Mouse (Mus musculus): Measurements from ENCODE around the gene H2-DMb2. TPM values are rescaled to one million over a fixed set of nuclear protein-coding genes. Genes with fewer than 3 reads are reported as not detected.
A peak's percentile ranks its signal among the peaks of the same experiment; 100 is the strongest.

Gene H2-DMb2
- polyA plus RNA-seq, 1 experiment from 2014 or later, result 0.15 TPM

GRCm38 (mm10) chr17:34174075-34174474 is 31.0 kb downstream of the H2-DMb2 start:
- Histone ChIP-seq H3K36me3 (ENCODE audit: control insufficient read depth, insufficient read depth, low read length) (no peaks in the 10 kb centered on the region), H3K9ac (ENCODE audit: low read length) (no peak overlapping the region), H3K4me1 (replicated peaks; ENCODE audit: control insufficient read depth, insufficient read depth, low read length) (no peaks in the 10 kb centered on the region), H3K4me2 (ENCODE audit: low read length) (no peak overlapping the region), H3K9me3 (ENCODE audit: control insufficient read depth, low read length) (peaks cover 7% of the 10 kb centered on the region), H3K27ac (ENCODE audit: low read depth) (no peak overlapping the region), H3K27me3 (replicated peaks; ENCODE audit: control insufficient read depth, insufficient read depth, low read length) (0 out of 2 replicates have a peak, but pooled peaks cover 7% of the 10 kb centered on the region), H3K4me3 (ENCODE audit: low read depth, low read length) (no peak overlapping the region)
- ATAC-seq (replicated peaks; ENCODE audit: low FRiP score, low TSS enrichment, low read depth), result no peak
- 74% methylated on average over 1 of the region's 1 CpGs for WGBS
- DNase-seq (ENCODE audit: low spot score), result no peak

- Histone ChIP-seq H3K4me1 (replicated peaks; ENCODE audit: control insufficient read depth, insufficient read depth, low read length) (no peaks in the 10 kb centered on the region), H3K27ac (ENCODE audit: low read depth) (no peak overlapping the region), H3K4me3 (ENCODE audit: low read depth, low read length) (no peak overlapping the region), H3K9me3 (ENCODE audit: control insufficient read depth, low read length) (peaks cover 7% of the 10 kb centered on the region), H3K9ac (ENCODE audit: low read length) (no peak overlapping the region), H3K4me2 (ENCODE audit: low read length) (no peak overlapping the region), H3K27me3 (replicated peaks; ENCODE audit: control insufficient read depth, insufficient read depth, low read length) (no peaks in the 10 kb centered on the region), H3K36me3 (ENCODE audit: control insufficient read depth, insufficient read depth, low read length) (no peaks in the 10 kb centered on the region)
- WGBS, result 67% methylated on average over 4 of the region's 4 CpGs
- no peak for ATAC-seq (replicated peaks; ENCODE audit: low FRiP score, low TSS enrichment, low read depth)
- no peak for DNase-seq (ENCODE audit: low spot score)
Measured at GRCm38 (mm10) chr17:34177179-34177578, 34.1 kb downstream of the H2-DMb2 start.

- Histone ChIP-seq H3K4me2 (ENCODE audit: low read length) (no peak overlapping the region), H3K9me3 (ENCODE audit: control insufficient read depth, low read length) (peaks cover 7% of the 10 kb centered on the region), H3K4me1 (replicated peaks; ENCODE audit: control insufficient read depth, insufficient read depth, low read length) (no peaks in the 10 kb centered on the region), H3K27ac (ENCODE audit: low read depth) (no peak overlapping the region), H3K27me3 (replicated peaks; ENCODE audit: control insufficient read depth, insufficient read depth, low read length) (peaks cover 5% of the 10 kb centered on the region; the same call in 1 of the 2 replicates), H3K36me3 (ENCODE audit: control insufficient read depth, insufficient read depth, low read length) (no peaks in the 10 kb centered on the region), H3K4me3 (ENCODE audit: low read depth, low read length) (no peak overlapping the region), H3K9ac (ENCODE audit: low read length) (no peak overlapping the region)
- ATAC-seq (replicated peaks; ENCODE audit: low FRiP score, low TSS enrichment, low read depth), result no peak
- DNase-seq (ENCODE audit: low spot score), result no peak
- 61% methylated on average over 6 of the region's 6 CpGs for WGBS
Measured at GRCm38 (mm10) chr17:34179019-34179418, 35.9 kb downstream of the H2-DMb2 start.

GRCm38 (mm10) chr17:34179913-34180859 is 37.1 kb downstream of the H2-DMb2 start:
- Histone ChIP-seq H3K4me3 (ENCODE audit: low read depth, low read length) (no peak overlapping the region), H3K27me3 (replicated peaks; ENCODE audit: control insufficient read depth, insufficient read depth, low read length) (peaks cover 6% of the 10 kb centered on the region; the same call in 1 of the 2 replicates), H3K27ac (ENCODE audit: low read depth) (no peak overlapping the region), H3K9me3 (ENCODE audit: control insufficient read depth, low read length) (peaks cover 7% of the 10 kb centered on the region), H3K4me2 (ENCODE audit: low read length) (no peak overlapping the region), H3K36me3 (ENCODE audit: control insufficient read depth, insufficient read depth, low read length) (no peaks in the 10 kb centered on the region), H3K9ac (ENCODE audit: low read length) (no peak overlapping the region), H3K4me1 (replicated peaks; ENCODE audit: control insufficient read depth, insufficient read depth, low read length) (no peaks in the 10 kb centered on the region)
- DNase-seq (ENCODE audit: low spot score) (no peak), ATAC-seq (replicated peaks; ENCODE audit: low FRiP score, low TSS enrichment, low read depth) (no peak)
- WGBS, result 71% methylated on average over 13 of the region's 13 CpGs

- Histone ChIP-seq H3K27me3 (replicated peaks; ENCODE audit: control insufficient read depth, insufficient read depth, low read length) (peaks cover 22% of the 10 kb centered on the region), H3K4me3 (ENCODE audit: low read depth, low read length) (no peak overlapping the region), H3K4me1 (replicated peaks; ENCODE audit: control insufficient read depth, insufficient read depth, low read length) (peaks cover 6% of the 10 kb centered on the region), H3K9ac (ENCODE audit: low read length) (no peak overlapping the region), H3K36me3 (ENCODE audit: control insufficient read depth, insufficient read depth, low read length) (no peaks in the 10 kb centered on the region), H3K27ac (ENCODE audit: low read depth) (no peak overlapping the region), H3K9me3 (ENCODE audit: control insufficient read depth, low read length) (no peaks in the 10 kb centered on the region), H3K4me2 (ENCODE audit: low read length) (no peak overlapping the region)
- ATAC-seq (replicated peaks; ENCODE audit: low FRiP score, low TSS enrichment, low read depth), result no peak
- no peak for DNase-seq (ENCODE audit: low spot score)
- 69% methylated on average over 15 of the region's 15 CpGs for WGBS
Measured at GRCm38 (mm10) chr17:34183564-34184219, 40.6 kb downstream of the H2-DMb2 start.

GRCm38 (mm10) chr17:34185526-34185925 is 42.4 kb downstream of the H2-DMb2 start:
- no peaks in the 10 kb centered on the region for H3K36me3 ChIP-seq (ENCODE audit: control insufficient read depth, insufficient read depth, low read length)
- no peak overlapping the region for H3K27ac ChIP-seq (ENCODE audit: low read depth)
- H3K27me3 ChIP-seq (replicated peaks; ENCODE audit: control insufficient read depth, insufficient read depth, low read length), result peaks cover 33% of the 10 kb centered on the region
- H3K4me2 ChIP-seq (ENCODE audit: low read length), result no peak overlapping the region
- peaks cover 6% of the 10 kb centered on the region for H3K4me1 ChIP-seq (replicated peaks; ENCODE audit: control insufficient read depth, insufficient read depth, low read length)
- no peak overlapping the region for H3K9ac ChIP-seq (ENCODE audit: low read length)
- H3K4me3 ChIP-seq (ENCODE audit: low read depth, low read length), result no peak overlapping the region
- DNase-seq (ENCODE audit: low spot score) (no peak), ATAC-seq (replicated peaks; ENCODE audit: low FRiP score, low TSS enrichment, low read depth) (no peak)
- WGBS, result 88% methylated on average over 9 of the region's 9 CpGs
- H3K9me3 ChIP-seq (ENCODE audit: control insufficient read depth, low read length), result no peaks in the 10 kb centered on the region

- Histone ChIP-seq H3K4me3 (ENCODE audit: low read depth, low read length) (peak overlapping the region; percentile 49), H3K27ac (ENCODE audit: low read depth) (no peak overlapping the region), H3K9ac (ENCODE audit: low read length) (peak overlapping the region; percentile 39), H3K36me3 (ENCODE audit: control insufficient read depth, insufficient read depth, low read length) (no peaks in the 10 kb centered on the region), H3K9me3 (ENCODE audit: control insufficient read depth, low read length) (no peaks in the 10 kb centered on the region), H3K4me2 (ENCODE audit: low read length) (peak overlapping the region; percentile 91), H3K4me1 (replicated peaks; ENCODE audit: control insufficient read depth, insufficient read depth, low read length) (peaks cover 6% of the 10 kb centered on the region), H3K27me3 (replicated peaks; ENCODE audit: control insufficient read depth, insufficient read depth, low read length) (peaks cover 45% of the 10 kb centered on the region)
- DNase-seq (ENCODE audit: low spot score) (no peak), ATAC-seq (replicated peaks; ENCODE audit: low FRiP score, low TSS enrichment, low read depth) (no peak)
- 4% methylated on average over 14 of the region's 14 CpGs for WGBS
Measured at GRCm38 (mm10) chr17:34186885-34187260, 43.8 kb downstream of the H2-DMb2 start.

- DNase-seq (ENCODE audit: low spot score) (peak; percentile 100), ATAC-seq (replicated peaks; ENCODE audit: low FRiP score, low TSS enrichment, low read depth) (peak; percentile 97)
- Histone ChIP-seq H3K4me2 (ENCODE audit: low read length) (peak within 1 kb of the TSS; percentile 91), H3K4me3 (ENCODE audit: low read depth, low read length) (peak within 1 kb of the TSS; percentile 49), H3K9ac (ENCODE audit: low read length) (peak within 1 kb of the TSS; percentile 48), H3K36me3 (ENCODE audit: control insufficient read depth, insufficient read depth, low read length) (no peaks in the 10 kb centered on the region), H3K9me3 (ENCODE audit: control insufficient read depth, low read length) (no peaks in the 10 kb centered on the region), H3K4me1 (replicated peaks; ENCODE audit: control insufficient read depth, insufficient read depth, low read length) (peaks cover 6% of the 10 kb centered on the region), H3K27me3 (replicated peaks; ENCODE audit: control insufficient read depth, insufficient read depth, low read length) (peaks cover 50% of the 10 kb centered on the region), H3K27ac (ENCODE audit: low read depth) (peak within 1 kb of the TSS; percentile 62)
- WGBS, result under 1% methylated on average over 46 of the region's 46 CpGs
Measured at GRCm38 (mm10) chr17:34187261-34187916, 44.3 kb downstream of the H2-DMb2 start, which contains the start of the genes Tap1 and Psmb9. Gene Tap1 (plus strand): TSS chr17:34187553. Gene Psmb9 (minus strand): TSS chr17:34187764.
